Mouse (Mus musculus): ENCODE results near the gene Ikzf1.

GRCm38 (mm10) chr11:11656995-11657530 is 27.7 kb upstream of the Ikzf1 start:
- no peak for TF ChIP-seq CTCF (IDR thresholded peaks at IDR 0.05; ENCODE audit: control insufficient read depth, insufficient read depth, insufficient replicate concordance, low read depth, low read length)
- no peak for TF ChIP-seq POLR2A (IDR thresholded peaks at IDR 0.05; ENCODE audit: control insufficient read depth, low read depth, low read length)

All from testis, adult 2 months (tissue).